Mouse (Mus musculus): ENCODE data around the gene Nfib.

DNA sequence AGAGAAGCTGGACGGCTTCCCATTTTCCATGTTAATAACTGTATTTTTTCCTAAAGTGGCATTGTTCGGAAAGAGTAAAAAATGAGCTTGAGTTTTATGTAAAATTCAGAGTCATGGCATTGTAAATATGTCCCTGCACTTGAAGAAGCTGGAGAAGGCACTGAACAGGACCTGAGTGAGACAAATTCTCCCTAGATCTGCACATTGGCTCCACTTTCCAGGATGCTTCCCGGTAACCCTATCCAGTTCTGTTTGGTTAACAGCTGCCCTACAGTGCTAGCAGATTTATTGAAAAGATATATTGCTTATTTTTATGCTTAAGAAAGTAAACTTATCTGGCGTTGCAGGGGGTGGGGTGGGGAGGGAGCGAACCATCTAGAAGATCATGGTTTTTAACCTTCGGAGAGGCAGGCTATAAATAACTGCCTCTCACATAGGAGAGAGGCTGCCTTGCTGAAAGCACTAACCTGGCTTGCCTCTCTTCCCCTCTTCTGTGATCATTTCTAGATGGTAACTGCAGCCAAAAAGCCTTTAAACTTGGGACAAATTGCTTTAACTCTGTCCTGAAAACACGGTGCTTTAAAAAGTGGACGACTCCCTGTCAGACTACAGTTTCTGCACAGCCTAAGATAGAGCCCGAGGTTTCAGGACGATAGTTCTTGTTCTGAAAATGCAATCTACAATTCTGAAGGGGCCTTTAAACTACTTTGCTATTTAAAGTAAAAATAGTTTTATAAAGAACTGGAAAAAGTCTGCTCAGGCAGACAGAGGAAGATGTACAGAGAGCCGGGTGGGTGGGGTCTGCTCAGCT is 394.4 kb downstream of the Nfib start:
- TF ChIP-seq TCF3 (IDR thresholded peaks at IDR 0.05; ENCODE audit: insufficient read length, low read depth) (no peak), REST (IDR thresholded peaks at IDR 0.05; ENCODE audit: insufficient read depth, insufficient read length) (no peak), POLR2A (IDR thresholded peaks at IDR 0.05; ENCODE audit: insufficient read length, low read depth) (no peak)

Data from myocyte (in vitro differentiated cells).